Mouse (Mus musculus): ENCODE measurements around the gene Myb. TPM values are rescaled to one million over a fixed set of nuclear protein-coding genes. Genes with fewer than 3 reads are reported as not detected.
"Not testable (repeated sequence)": the region's sequence is repeated elsewhere in the genome, so short reads cannot be mapped to it uniquely, and the experiment has no call there.

Myb gene
- total RNA-seq, 2 experiments from 2014 or later: 1.9 TPM; not detected in 1

GRCm38 (mm10) chr10:21178281-21178680 lies 17.5 kb upstream of the Myb start:
- DNase-seq: no peak
- intact Hi-C loops (cut with DNase I): loop anchor here (5.0 kb wide), 1 partner anchor 171 kb away; no protein-coding TSS in a partner anchor

- DNase-seq: no peak
- intact Hi-C loops (cut with DNase I): no loop called here
Observed at GRCm38 (mm10) chr10:21172650-21173200, 11.9 kb upstream of the Myb start.

DNA sequence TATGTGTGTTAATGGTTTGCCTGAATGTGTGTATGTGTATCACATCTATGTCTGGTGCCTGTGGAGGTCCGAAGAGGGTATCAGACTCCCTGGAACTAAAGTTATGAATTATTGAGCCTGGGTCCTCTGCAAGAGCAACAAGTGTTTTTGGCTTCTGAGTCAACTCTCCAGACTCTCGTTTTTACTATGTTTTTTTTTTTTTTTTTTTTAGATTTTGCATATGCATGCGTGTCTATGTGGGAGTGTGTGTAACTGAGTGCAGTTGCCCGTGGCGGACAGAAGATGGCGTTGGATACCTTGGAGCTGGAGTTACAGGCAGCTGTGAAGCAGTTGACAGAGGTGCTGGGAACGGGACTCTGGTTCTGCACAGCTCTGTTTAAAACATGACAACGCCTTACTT lies 7.7 kb upstream of the Myb start:
- DNase-seq: no peak
- intact Hi-C loops (cut with DNase I): no loop called here

- intact Hi-C loops (cut with DNase I): no loop called here
- no peak for DNase-seq
Observed at GRCm38 (mm10) chr10:21167842-21168241, 7.1 kb upstream of the Myb start.

- intact Hi-C loops (cut with DNase I): no loop called here
Observed at GRCm38 (mm10) chr10:21167165-21167564, 6.4 kb upstream of the Myb start.

GRCm38 (mm10) chr10:21165411-21165810 lies 4.6 kb upstream of the Myb start:
- intact Hi-C loops (cut with DNase I): no loop called here
- DNase-seq: no peak

More at GRCm38 (mm10) chr10:21167165-21167564, 6.4 kb upstream of the Myb start:
- DNase-seq: no peak

GRCm38 (mm10) chr10:21162124-21162523 lies 1.3 kb upstream of the Myb start:
- intact Hi-C loops (cut with DNase I): no loop called here
- DNase-seq: no peak

- intact Hi-C loops (cut with DNase I): no loop called here
Observed at GRCm38 (mm10) chr10:21161359-21162094, 743 bp upstream of the Myb start.

DNA sequence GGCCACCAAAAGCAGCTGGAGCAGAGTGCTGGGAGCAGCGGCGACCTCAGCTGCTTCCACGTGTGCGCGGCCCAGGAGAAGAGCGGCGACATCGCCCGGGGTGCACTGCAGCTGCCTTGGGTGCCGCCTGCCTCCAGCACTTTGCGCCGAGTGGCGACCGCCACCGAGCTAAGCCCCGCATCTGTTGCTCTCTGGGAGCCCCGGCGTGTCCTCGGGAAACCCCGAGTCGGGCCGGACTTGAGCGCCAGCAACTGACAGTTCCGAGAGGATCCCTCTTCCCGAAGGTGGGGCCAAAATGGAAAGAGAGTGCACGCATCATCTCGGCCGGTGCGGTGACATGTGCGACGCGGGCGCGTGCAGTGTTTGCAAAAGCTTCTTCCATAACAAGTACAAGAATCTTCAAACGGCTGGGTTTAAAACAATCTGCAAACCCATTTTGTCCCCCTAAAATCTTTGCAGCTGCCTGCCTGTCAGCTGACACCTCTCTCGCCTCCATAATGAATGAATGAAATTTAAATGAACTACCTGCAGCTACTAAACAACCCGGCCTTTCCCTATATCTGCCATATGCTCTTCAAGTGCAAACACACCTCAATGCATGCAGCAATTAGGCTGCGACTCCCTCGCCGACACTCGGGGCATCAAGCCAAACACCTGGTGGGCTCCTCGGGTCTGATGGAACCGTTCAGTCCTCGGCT lies 938 bp downstream of the Myb start:
- intact Hi-C loops (cut with DNase I): no loop called here
- DNase-seq: no peak

More at GRCm38 (mm10) chr10:21161359-21162094, 743 bp upstream of the Myb start:
- DNase-seq: no peak

DNA sequence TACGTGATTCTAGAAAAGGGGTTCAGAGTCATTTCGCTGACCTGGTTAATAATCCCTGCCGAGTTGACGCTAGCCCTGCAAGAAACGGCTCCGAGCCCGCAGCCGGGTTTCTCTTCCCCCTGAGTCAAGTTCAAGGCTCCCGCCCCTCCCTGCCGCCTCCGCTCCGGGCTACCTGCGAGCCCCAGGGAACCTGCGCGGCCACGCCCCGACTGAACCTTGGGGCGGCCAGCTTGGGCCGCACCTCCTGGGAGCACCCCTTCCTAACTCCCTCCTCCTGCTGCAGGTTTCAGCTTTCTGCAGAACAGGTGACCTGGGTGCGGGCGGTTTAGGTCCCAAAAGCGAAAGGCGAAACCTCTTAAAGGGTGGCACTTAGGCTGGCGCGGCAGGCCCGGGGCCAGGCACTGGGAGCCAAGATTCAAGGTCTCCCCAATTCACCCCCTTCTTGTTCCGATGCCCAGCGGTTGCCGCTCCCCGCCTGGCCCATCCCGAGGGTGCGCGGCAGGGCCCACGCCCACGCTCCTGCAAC lies 1.8 kb downstream of the Myb start:
- intact Hi-C loops (cut with DNase I): no loop called here
- no peak for DNase-seq

GRCm38 (mm10) chr10:21158111-21158917 lies 2.5 kb downstream of the Myb start:
- no peak for DNase-seq

DNA sequence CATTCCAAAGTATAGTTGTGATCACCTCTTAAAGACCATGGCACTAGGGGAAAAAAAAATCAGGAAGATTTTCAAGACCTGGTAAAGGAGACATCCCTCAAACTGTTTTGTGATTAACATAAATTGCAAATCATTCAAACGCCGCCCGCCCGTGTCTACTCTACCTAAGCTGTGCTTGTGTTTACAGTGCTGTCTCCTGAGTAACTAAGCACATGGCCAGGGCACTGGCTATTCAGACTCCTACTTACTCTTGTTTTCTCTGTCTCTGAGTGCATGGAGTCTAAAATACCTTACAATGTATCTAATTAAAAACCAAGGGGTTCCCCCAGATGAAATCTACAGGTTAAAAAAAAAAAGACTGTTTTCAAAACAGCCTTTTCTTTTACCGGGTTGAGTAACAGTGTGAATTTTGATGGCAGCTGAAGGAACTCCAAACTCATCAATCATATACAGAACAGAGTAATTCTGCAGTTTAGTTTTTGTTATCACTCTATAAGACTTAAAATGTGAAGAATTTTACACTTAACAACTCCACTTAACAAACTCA lies 3.8 kb downstream of the Myb start:
- intact Hi-C loops (cut with DNase I): no loop called here
- no peak for DNase-seq

More at GRCm38 (mm10) chr10:21158111-21158917, 2.5 kb downstream of the Myb start:
- intact Hi-C loops (cut with DNase I): no loop called here

GRCm38 (mm10) chr10:21156416-21156815 lies 4.4 kb downstream of the Myb start:
- intact Hi-C loops (cut with DNase I): no loop called here
- DNase-seq: no peak

DNA sequence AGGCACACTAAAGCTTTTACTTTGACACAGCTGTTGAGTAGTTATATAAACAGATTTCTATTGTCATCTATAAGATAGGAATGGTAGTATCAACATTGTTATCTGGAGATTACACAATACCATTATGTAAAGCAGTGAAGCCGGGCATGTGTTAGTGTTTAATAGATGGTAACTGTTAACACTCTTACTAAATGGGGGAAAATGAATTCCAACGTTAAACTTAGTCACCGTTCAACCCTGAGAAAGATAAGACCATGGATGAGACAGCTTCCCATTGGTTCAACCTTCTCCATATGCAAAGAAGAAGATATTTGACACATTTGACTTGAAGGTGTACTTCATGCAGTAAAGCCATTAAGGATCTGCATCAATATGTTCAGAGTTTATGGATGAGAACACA lies 5.9 kb downstream of the Myb start:
- intact Hi-C loops (cut with DNase I): no loop called here
- DNase-seq: no peak

DNA sequence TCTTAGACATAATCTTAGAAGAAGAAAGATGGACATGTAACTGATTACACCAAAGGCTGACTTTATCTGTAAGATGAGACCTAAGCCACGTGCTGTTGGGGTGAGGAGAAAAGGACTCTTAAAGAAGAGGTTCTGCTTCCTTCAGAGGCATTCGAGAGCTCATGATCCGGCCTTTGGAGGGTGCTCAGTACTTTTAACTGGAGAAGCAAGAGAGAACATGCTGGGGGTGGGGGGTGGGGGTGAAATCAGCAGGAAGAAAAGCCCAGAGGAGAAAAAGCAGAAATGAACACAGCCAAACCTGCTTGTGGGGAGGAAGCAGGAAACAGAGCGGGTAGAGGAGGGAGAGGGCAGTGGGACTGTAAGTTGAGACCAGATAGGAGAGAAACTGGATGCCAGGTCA lies 7.4 kb downstream of the Myb start:
- DNase-seq: no peak
- intact Hi-C loops (cut with DNase I): no loop called here

GRCm38 (mm10) chr10:21152812-21153211 lies 8.0 kb downstream of the Myb start:
- DNase-seq: no peak
- intact Hi-C loops (cut with DNase I): no loop called here

DNA sequence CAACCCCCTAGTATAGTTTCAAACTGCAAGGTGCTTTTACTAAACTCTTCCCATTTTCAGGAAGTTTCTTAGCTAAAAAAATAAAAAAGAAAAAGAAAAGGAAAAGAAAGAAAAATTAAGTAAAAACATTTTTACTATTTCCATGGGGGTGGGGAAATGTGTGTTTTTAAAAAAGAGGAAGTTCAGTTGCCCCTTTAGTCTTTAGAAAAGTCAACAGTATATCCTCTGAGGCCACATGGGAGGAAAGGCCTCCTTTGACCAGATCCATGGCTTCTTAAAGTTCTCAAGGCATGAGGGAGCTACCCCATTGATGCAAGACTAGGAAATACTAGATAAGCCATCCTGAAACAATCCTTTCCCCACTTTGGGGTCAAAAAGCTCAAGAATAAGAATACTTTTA lies 9.5 kb downstream of the Myb start:
- intact Hi-C loops (cut with DNase I): no loop called here
- no peak for DNase-seq

DNA sequence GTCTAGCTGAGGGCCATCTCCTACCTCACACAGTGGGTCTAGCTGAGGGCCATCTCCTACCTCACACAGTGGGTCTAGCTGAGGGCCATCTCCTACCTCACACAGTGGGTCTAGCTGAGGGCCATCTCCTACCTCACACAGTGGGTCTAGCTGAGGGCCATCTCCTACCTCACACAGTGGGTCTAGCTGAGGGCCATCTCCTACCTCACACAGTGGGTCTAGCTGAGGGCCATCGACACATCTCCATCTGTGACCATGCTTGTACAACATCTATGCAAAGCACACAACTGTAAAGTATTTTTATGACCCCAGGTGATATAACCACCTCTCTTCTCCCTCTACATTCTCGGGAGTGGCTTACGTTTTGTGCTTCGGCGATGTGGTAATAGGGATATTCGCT lies 10.8 kb downstream of the Myb start:
- DNase-seq; intact Hi-C loops (cut with DNase I): not testable (repeated sequence)

GRCm38 (mm10) chr10:21146719-21147118 lies 14.1 kb downstream of the Myb start:
- no peak for DNase-seq
- intact Hi-C loops (cut with DNase I): no loop called here

DNA sequence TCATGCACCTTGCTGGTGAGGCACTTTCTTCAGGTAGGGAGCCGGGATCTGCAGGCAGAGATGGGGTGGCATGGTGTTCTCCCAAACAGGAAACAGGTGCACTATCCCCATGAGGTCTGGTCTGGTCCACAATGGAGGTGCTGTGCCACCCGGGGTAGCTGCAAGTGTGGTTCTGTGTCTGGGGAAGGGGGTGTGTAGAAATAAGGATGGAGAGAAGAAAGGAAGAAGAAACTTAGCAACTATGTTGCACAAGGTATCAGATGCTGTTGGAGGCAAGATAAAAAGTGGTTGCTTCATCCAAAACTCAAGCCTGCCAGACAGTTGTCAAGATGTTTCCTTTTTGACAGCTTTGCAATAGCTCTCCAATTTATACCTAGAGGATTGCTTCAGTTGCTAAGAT lies 14.5 kb downstream of the Myb start:
- intact Hi-C loops (cut with DNase I): no loop called here

More for the DNA sequence above, 14.5 kb downstream of the Myb start:
- no peak for DNase-seq

Data from gastrocnemius, postnatal 36 days (tissue).